Mouse (Mus musculus) CH12.LX (cell line): Measurements from ENCODE around the gene Olfr12. TPM values are rescaled to one million over a fixed set of nuclear protein-coding genes. Genes with fewer than 3 reads are reported as not detected.

ENCODE experiments used
- DNase-seq: peaks from one replicate; pipeline ENCODE4 v3.0.0-alpha.2; 2013; ENCODE audit errors: extremely low read depth
- H3K27ac ChIP-seq: 2 replicates; pipeline ENCODE4 v1.5.1; 2012; ENCODE audit warnings: low read depth, mild to moderate bottlenecking, control low read depth, moderate library complexity; ENCODE audit not compliant: insufficient read depth
- H3K27me3 ChIP-seq: replicated peaks from 2 replicates; pipeline ENCODE3; 2012; ENCODE audit warnings: inconsistent platforms
- H3K36me3 ChIP-seq, 2 experiments: replicated peaks in 1 of 2; 2 replicates each; pipeline versions ENCODE3 to v1.6.1; 2012; ENCODE audit warnings: inconsistent platforms in 1 of 2, low read length in 1 of 2, mild to moderate bottlenecking in 1 of 2, mixed read lengths in 1 of 2, moderate library complexity in 1 of 2; ENCODE audit not compliant: control insufficient read depth in 1 of 2, insufficient read depth in 1 of 2
- H3K4me1 ChIP-seq, 2 experiments: 2 replicates each; pipeline ENCODE4 v1.6.1; 2012; ENCODE audit warnings: inconsistent platforms in 1 of 2, moderate library complexity in 1 of 2; ENCODE audit not compliant: insufficient read depth in 2 of 2, control insufficient read depth in 1 of 2
- H3K4me2 ChIP-seq: 2 replicates; pipeline ENCODE4 v1.6.1; 2012; ENCODE audit warnings: low read depth, mild to moderate bottlenecking, control low read depth; ENCODE audit not compliant: poor library complexity, insufficient read depth, severe bottlenecking
- H3K4me3 ChIP-seq, 3 experiments: fragments of 150-350 bp in 1 of 3; sonication (generic) in 1 of 3; replicated peaks in 1 of 3; 2 replicates each; pipeline versions ENCODE3 to v1.5.1; 2011 to 2012; ENCODE audit warnings: low read depth in 2 of 3, low read length in 2 of 3, mild to moderate bottlenecking in 2 of 3, moderate library complexity in 2 of 3, control low read depth in 1 of 3, improper control_type of control experiment in 1 of 3, inconsistent platforms in 1 of 3, mixed read lengths in 1 of 3; ENCODE audit not compliant: poor library complexity in 1 of 3
- H3K79me2 ChIP-seq: replicated peaks from 2 replicates; pipeline ENCODE4 v1.6.1; 2012; ENCODE audit warnings: mild to moderate bottlenecking, moderate library complexity; ENCODE audit not compliant: control insufficient read depth, poor library complexity, insufficient read depth, severe bottlenecking; ENCODE audit errors: extremely low read depth
- H3K9ac ChIP-seq: 2 replicates; pipeline ENCODE4 v1.6.1; 2012; ENCODE audit warnings: low read depth, mild to moderate bottlenecking, control low read depth, moderate library complexity; ENCODE audit not compliant: insufficient read depth
- H3K9me3 ChIP-seq: replicated peaks from 2 replicates; pipeline ENCODE3; 2012; ENCODE audit warnings: low read length, inconsistent platforms, mixed read lengths
- CHD1 ChIP-seq: IDR thresholded peaks from 2 replicates; pipeline ENCODE4 v1.6.1; 2012; ENCODE audit warnings: low read depth, low read length, improper control_type of control experiment, inconsistent platforms
- CHD2 ChIP-seq: IDR thresholded peaks from 2 replicates; pipeline ENCODE4 v1.6.1; 2011; ENCODE audit warnings: low read length, improper control_type of control experiment
- CTCF ChIP-seq, 2 experiments: IDR thresholded peaks in 1 of 2; conservative IDR thresholded peaks in 1 of 2; 2 replicates each; pipeline ENCODE4 v1.5.1; 2011 to 2012; ENCODE audit warnings: low read depth in 2 of 2, low read length in 2 of 2, improper control_type of control experiment in 1 of 2, inconsistent platforms in 1 of 2, mild to moderate bottlenecking in 1 of 2, moderate library complexity in 1 of 2
- E2F4 ChIP-seq: IDR thresholded peaks from 2 replicates; pipeline ENCODE4 v1.6.1; 2011; ENCODE audit warnings: low read depth, low read length, improper control_type of control experiment; ENCODE audit not compliant: insufficient replicate concordance
- ELF1 ChIP-seq: IDR thresholded peaks from 2 replicates; pipeline ENCODE4 v1.6.1; 2014; ENCODE audit warnings: low read depth, mild to moderate bottlenecking, inconsistent platforms, low read length, improper control_type of control experiment
- ETS1 ChIP-seq: conservative IDR thresholded peaks from 2 replicates; pipeline ENCODE4 v1.6.1; 2012; ENCODE audit warnings: low read depth, mild to moderate bottlenecking, inconsistent platforms, low read length, improper control_type of control experiment, moderate library complexity
- GABPA ChIP-seq: IDR thresholded peaks from 2 replicates; pipeline ENCODE4 v1.6.1; 2012; ENCODE audit warnings: low read depth, low read length, improper control_type of control experiment, inconsistent platforms; ENCODE audit not compliant: insufficient replicate concordance
- HCFC1 ChIP-seq: IDR thresholded peaks from 2 replicates; pipeline ENCODE4 v1.6.1; 2012; ENCODE audit warnings: low read depth, mild to moderate bottlenecking, inconsistent platforms, low read length, improper control_type of control experiment
- IRF4 ChIP-seq: IDR thresholded peaks from 2 replicates; pipeline ENCODE4 v1.6.1; 2014; ENCODE audit warnings: low read depth, mild to moderate bottlenecking, inconsistent platforms, low read length, improper control_type of control experiment
- JUND ChIP-seq: conservative IDR thresholded peaks from 2 replicates; pipeline ENCODE4 v1.6.1; 2011; ENCODE audit warnings: low read depth, low read length, improper control_type of control experiment
- KAT2A ChIP-seq: IDR thresholded peaks from 2 replicates; pipeline ENCODE4 v1.6.1; 2012; ENCODE audit warnings: low read length, improper control_type of control experiment, inconsistent platforms; ENCODE audit not compliant: insufficient replicate concordance
- MAX ChIP-seq: IDR thresholded peaks from 2 replicates; pipeline ENCODE4 v1.6.1; 2011; ENCODE audit warnings: low read length, improper control_type of control experiment
- MAZ ChIP-seq: IDR thresholded peaks from 2 replicates; pipeline ENCODE4 v1.6.1; 2012; ENCODE audit warnings: low read depth, mild to moderate bottlenecking, inconsistent platforms, low read length, improper control_type of control experiment, moderate library complexity
- MEF2A ChIP-seq: IDR thresholded peaks from 2 replicates; pipeline ENCODE4 v1.6.1; 2014; ENCODE audit warnings: low read depth, mild to moderate bottlenecking, inconsistent platforms, low read length, improper control_type of control experiment, borderline replicate concordance
- MXI1 ChIP-seq: IDR thresholded peaks from 2 replicates; pipeline ENCODE4 v1.6.1; 2011; ENCODE audit warnings: mild to moderate bottlenecking, low read depth, low read length, improper control_type of control experiment
- NRF1 ChIP-seq: IDR thresholded peaks from 2 replicates; pipeline ENCODE4 v1.6.1; 2014; ENCODE audit warnings: low read depth, mild to moderate bottlenecking, inconsistent platforms, low read length, improper control_type of control experiment, moderate library complexity
- PAX5 ChIP-seq: IDR thresholded peaks from 2 replicates; pipeline ENCODE4 v1.6.1; 2012; ENCODE audit warnings: low read length, inconsistent platforms, mixed read lengths
- POLR2AphosphoS2 ChIP-seq: IDR thresholded peaks from 2 replicates; pipeline ENCODE4 v1.6.1; 2011; ENCODE audit warnings: low read depth, low read length, improper control_type of control experiment
- RAD21 ChIP-seq: IDR thresholded peaks from 2 replicates; pipeline ENCODE4 v1.6.1; 2011; ENCODE audit warnings: low read depth, mild to moderate bottlenecking, low read length, improper control_type of control experiment, moderate library complexity
- SIN3A ChIP-seq: IDR thresholded peaks from 2 replicates; pipeline ENCODE4 v1.6.1; 2012; ENCODE audit warnings: low read length, improper control_type of control experiment, inconsistent platforms
- SMC3 ChIP-seq: IDR thresholded peaks from 2 replicates; pipeline ENCODE4 v1.6.1; 2011; ENCODE audit warnings: low read depth, low read length, improper control_type of control experiment
- TBP ChIP-seq: conservative IDR thresholded peaks from 2 replicates; pipeline ENCODE4 v1.6.1; 2011; ENCODE audit warnings: low read depth, low read length, improper control_type of control experiment
- TCF12 ChIP-seq: IDR thresholded peaks from 2 replicates; pipeline ENCODE4 v1.6.1; 2014; ENCODE audit warnings: low read depth, mild to moderate bottlenecking, inconsistent platforms, low read length, improper control_type of control experiment
- USF1 ChIP-seq: IDR thresholded peaks from 2 replicates; pipeline ENCODE4 v1.6.1; 2014; ENCODE audit warnings: low read depth, mild to moderate bottlenecking, inconsistent platforms, low read length, improper control_type of control experiment
- USF2 ChIP-seq: conservative IDR thresholded peaks from 2 replicates; pipeline ENCODE4 v1.6.1; 2011; ENCODE audit warnings: low read depth, low read length, improper control_type of control experiment
- ZC3H11A ChIP-seq: IDR thresholded peaks from 2 replicates; pipeline ENCODE4 v1.6.1; 2012; ENCODE audit warnings: low read depth, mild to moderate bottlenecking, inconsistent platforms, low read length, improper control_type of control experiment
- ZKSCAN1 ChIP-seq: IDR thresholded peaks from 2 replicates; pipeline ENCODE4 v1.6.1; 2012; ENCODE audit warnings: low read depth, inconsistent platforms, low read length, improper control_type of control experiment, borderline replicate concordance
- ZMIZ1 ChIP-seq: IDR thresholded peaks from 2 replicates; pipeline ENCODE4 v1.6.1; 2012; ENCODE audit warnings: low read depth, mild to moderate bottlenecking, inconsistent platforms, low read length, improper control_type of control experiment
- dilution Hi-C: fragments of 300-500 bp; cut with MboI; formaldehyde crosslinking; loops from 2 replicates; pipeline ENCODE4 v1.14.3; 2020; ENCODE audit warnings: low sequenced_read_pairs; ENCODE audit not compliant: extremely low pct_unique_long_range_greater_than_20kb, extremely low pct_ligation_motif_present
- in situ Hi-C: fragments of 300-500 bp; cut with MboI; formaldehyde crosslinking; loops from 3 replicates; pipeline ENCODE4 v1.14.3; 2019; ENCODE audit warnings: low sequenced_read_pairs, low pct_ligation_motif_present, low pct_unique_long_range_greater_than_20kb, mixed read lengths
- polyA plus RNA-seq: library from polyadenylated mRNA; unstranded; fragments of >175 nt; gene quantifications from 2 replicates; pipeline ENCODE4 v1.2.1, GENCODE M21; 2012; ENCODE audit warnings: low read depth; ENCODE audit not compliant: insufficient read length
- total RNA-seq, 2 experiments: library from RNA; depleted of rRNA; stranded (reverse); fragments of 300-350 nt in 1 of 2; fragments of >200 nt in 1 of 2; gene quantifications; 2 replicates each; pipeline ENCODE4 v1.2.3; 2012 to 2014

The Olfr12 gene
- total and polyA plus RNA-seq, 3 experiments: 0.08 TPM; not detected in 2

- H3K9me3 ChIP-seq: no peaks in the 10 kb centered on the region
- in situ Hi-C loops (loop anchor here (10.0 kb wide), 1 partner anchor 182 kb away; the partner anchor contains the start of gene Gpc1), dilution Hi-C loops (no loop called here)
- no peaks in the 10 kb centered on the region for H3K79me2 ChIP-seq
- H3K36me3 ChIP-seq: no peaks in the 10 kb centered on the region
- H3K4me1 ChIP-seq: peaks cover 2 to 5% of the 10 kb centered on the region in 2 experiments; a peak in 3 of 4 replicates
- no peak for DNase-seq
- no peak overlapping the region for H3K9ac ChIP-seq
- no peak overlapping the region for H3K27ac ChIP-seq
- H3K4me3 ChIP-seq: no peak overlapping the region
- peaks cover 97% of the 10 kb centered on the region for H3K27me3 ChIP-seq
- TF ChIP-seq ZKSCAN1 (no peak), ETS1 (no peak), TCF12 (no peak), MEF2A (no peak), TBP (no peak), MAZ (no peak), USF1 (no peak), CHD2 (no peak), SMC3 (no peak), MXI1 (no peak), KAT2A (no peak), IRF4 (no peak), RAD21 (no peak), HCFC1 (no peak), E2F4 (no peak), CHD1 (no peak), JUND (no peak), ELF1 (no peak), GABPA (no peak), NRF1 (no peak)
- no peak overlapping the region for H3K4me2 ChIP-seq
Observed at GRCm38 (mm10) chr1:92653179-92653578, 35.6 kb downstream of the Olfr12 start.

DNA sequence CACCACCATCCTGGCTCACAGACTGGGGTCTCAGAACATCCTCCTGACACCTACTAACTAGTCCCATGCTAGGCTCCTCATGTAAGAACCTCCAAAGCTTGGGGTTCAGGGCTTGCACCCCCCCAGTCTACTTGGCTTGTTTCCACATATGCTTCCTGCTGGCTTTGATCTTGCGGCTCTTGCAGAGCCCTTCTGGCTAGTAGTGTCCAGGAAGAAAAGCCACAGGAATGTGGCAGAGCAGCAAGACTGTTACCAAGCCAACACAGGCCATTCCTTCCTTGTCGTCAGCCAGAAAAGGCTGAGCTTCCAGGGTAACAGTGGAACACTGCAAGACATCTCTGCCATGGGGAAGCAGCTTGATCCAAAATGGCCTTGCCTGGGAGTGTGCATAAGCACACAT, 37.1 kb downstream of the Olfr12 start:
- Histone ChIP-seq H3K79me2 (no peaks in the 10 kb centered on the region), H3K27me3 (peaks cover 100% of the 10 kb centered on the region), H3K36me3 (no peaks in the 10 kb centered on the region), H3K27ac (no peak overlapping the region), H3K9me3 (no peaks in the 10 kb centered on the region), H3K4me3 (no peak overlapping the region), H3K4me1 (no peaks in the 10 kb centered on the region), H3K4me2 (no peak overlapping the region), H3K9ac (no peak overlapping the region)
- dilution Hi-C loops: no loop called here
- in situ Hi-C loops: loop anchor here (10.0 kb wide), 1 partner anchor 180 kb away; the partner anchor contains the start of gene Gpc1
- DNase-seq: no peak
- no peak for TF ChIP-seq PAX5
- TF ChIP-seq CTCF (conservative IDR thresholded peaks at IDR 0.05 in 1 of 2, IDR thresholded peaks at IDR 0.05 in 1 of 2; ENCODE audit: low read depth in 2 of 2, low read length in 2 of 2): no peak
- no peak for TF ChIP-seq RAD21
- TF ChIP-seq MAX: no peak
- no peak for TF ChIP-seq ETS1
- no peak for TF ChIP-seq USF2
- TF ChIP-seq ZC3H11A: no peak
- no peak for TF ChIP-seq ZMIZ1
- TF ChIP-seq MXI1: no peak
- no peak for TF ChIP-seq POLR2AphosphoS2
- no peak for TF ChIP-seq ELF1
- no peak for TF ChIP-seq TCF12
- TF ChIP-seq SIN3A: no peak
- TF ChIP-seq ZKSCAN1: no peak
